Mouse (Mus musculus) CD4-positive, CD25-positive, alpha-beta regulatory T cell, adult 9 weeks (primary cell): ENCODE measurements around the gene Tagln. TPM values are rescaled to one million over a fixed set of nuclear protein-coding genes. Genes with fewer than 3 reads are reported as not detected.

Experiments
- polyA plus RNA-seq: library from polyadenylated mRNA; unstranded; fragments of 100-300 nt; shearing (Covaris generic); gene quantifications from one replicate; pipeline ENCODE4 v1.2.1, GENCODE M21; 2017

Tagln gene
- polyA plus RNA-seq = 2.5 TPM

GRCm38 (mm10) chr9:45935628-45936210, at the start of gene Tagln:
Gene Tagln (minus strand): TSS chr9:45936058.

GRCm38 (mm10) chr9:45955107-45955963, 19.5 kb upstream of the Tagln start, which contains the start of gene Sidt2:
Gene Sidt2 (minus strand): TSS chr9:45955258.

GRCm38 (mm10) chr9:45906355-45907077, 29.3 kb downstream of the Tagln start, which contains the start of the genes Pcsk7 and Rnf214:
Gene Pcsk7 (plus strand): TSS chr9:45906497.
Gene Rnf214 (minus strand): TSS chr9:45906911.

Other genes with a start within 250 kb of the Tagln start
- 25.5 TPM for gene Cep164, start 107.4 kb downstream of the Tagln start, polyA plus RNA-seq
- 6.0 TPM for gene Bace1, start 97.5 kb downstream of the Tagln start, polyA plus RNA-seq
- 51.4 TPM for gene Pcsk7, start 29.6 kb downstream of the Tagln start, polyA plus RNA-seq
- 44.9 TPM for gene Rnf214, start 29.1 kb downstream of the Tagln start, polyA plus RNA-seq
- 43.7 TPM for gene Sidt2, start 19.2 kb upstream of the Tagln start, polyA plus RNA-seq
- gene Pafah1b2, start 76.6 kb upstream of the Tagln start, polyA plus RNA-seq = 47.6 TPM
- 4.5 TPM for gene Sik3, start 76.8 kb upstream of the Tagln start, polyA plus RNA-seq